Comparison of ENCODE assay signal across 10 mouse cellular contexts in genomic region chr5:67530149-67530548, GRCm38 (mm10).
DNase-seq lines count a peak whose midpoint lies in the region; ATAC-seq and TF ChIP-seq lines count a peak whose summit lies in the region.
"Had no signal": no experiment of that assay in that cellular context is flagged by ENCODE, and none has a peak within 500 bp of the region (broad histone marks: within the 10 kb centered on the region; RNA-seq: fewer than 3 reads in every experiment).

No protein-coding gene starts in this region.

- TF ChIP-seq EP300 in heart, postnatal 0 days (IDR thresholded peaks at IDR 0.05; ENCODE audit: low read depth), result no peak

- H3K36me3 ChIP-seq in heart, postnatal 0 days (replicated peaks; ENCODE audit: control insufficient read depth, insufficient read depth, low read length), result no peaks in the 10 kb centered on the region
- no peaks in the 10 kb centered on the region for H3K36me3 ChIP-seq in lung, embryonic 14.5 days (ENCODE audit: insufficient read depth)

- no peak for TF ChIP-seq POLR2A in cortical plate, adult 2 months (IDR thresholded peaks at IDR 0.05; ENCODE audit: extremely low read depth, insufficient read depth, low read length)

- no peak for DNase-seq in heart, postnatal 0 days (ENCODE audit: low spot score)
- DNase-seq in heart, postnatal 14 days, result no peak
- DNase-seq in lung, embryonic 14.5 days, result peak; percentile 66
- no peak for DNase-seq in lung, postnatal 36 days
- DNase-seq in ES-CJ7 (ENCODE audit: low read depth, low spot score), result peak; percentile 49
- no peak for DNase-seq in spleen, adult 12 weeks (ENCODE audit: low spot score)
- no peak for DNase-seq in adrenal gland, adult 18-20 months (ENCODE audit: low spot score in 2 of 2)

- no peak overlapping the region for H3K27ac ChIP-seq in heart, postnatal 0 days (ENCODE audit: low read depth)
- H3K27ac ChIP-seq in lung, embryonic 14.5 days (ENCODE audit: low read depth), result no peak overlapping the region
- H3K27ac ChIP-seq in cortical plate, adult 2 months (ENCODE audit: insufficient read depth, low read length), result no peak overlapping the region
- H3K27ac ChIP-seq: macrophage had no signal

- ATAC-seq in heart, postnatal 0 days (ENCODE audit: insufficient read depth, low read depth), result no peak
- ATAC-seq in lung, embryonic 14.5 days (ENCODE audit: insufficient read depth), result no peak

- no peak overlapping the region for H3K4me2 ChIP-seq in heart, postnatal 0 days (ENCODE audit: low read depth, low read length)
- no peak overlapping the region for H3K4me2 ChIP-seq in lung, embryonic 14.5 days
- H3K4me2 ChIP-seq: heart, embryonic 11.5 days had no signal

- TF ChIP-seq CTCF in heart, postnatal 0 days (IDR thresholded peaks at IDR 0.05; ENCODE audit: low read depth), result peak; percentile 37
- peak; percentile 57 for TF ChIP-seq CTCF in lung, embryonic 14.5 days (IDR thresholded peaks at IDR 0.05; ENCODE audit: low read depth)
- peak; percentile 54 for TF ChIP-seq CTCF in cortical plate, adult 2 months (IDR thresholded peaks at IDR 0.05; ENCODE audit: extremely low read depth, insufficient read depth, low read length)

- no peaks in the 10 kb centered on the region for H3K4me1 ChIP-seq in heart, postnatal 0 days (ENCODE audit: control insufficient read depth, insufficient read depth)
- no peaks in the 10 kb centered on the region for H3K4me1 ChIP-seq in lung, embryonic 14.5 days (ENCODE audit: insufficient read depth)
- no peaks in the 10 kb centered on the region for H3K4me1 ChIP-seq in cortical plate, adult 2 months (ENCODE audit: control insufficient read depth, insufficient read depth, low read length)

- intact Hi-C loops in heart, postnatal 14 days (cut with DNase I), result loop anchor here (5.0 to 10.0 kb wide), 2 partner anchors 482 to 585 kb away; no protein-coding TSS in a partner anchor

- no peak overlapping the region for H3K9ac ChIP-seq in heart, postnatal 0 days (replicated peaks; ENCODE audit: low read depth, low read length)
- no peak overlapping the region for H3K9ac ChIP-seq in lung, embryonic 14.5 days

- H3K9me3 ChIP-seq in heart, postnatal 0 days (replicated peaks; ENCODE audit: control insufficient read depth, low read length), result no peaks in the 10 kb centered on the region
- no peaks in the 10 kb centered on the region for H3K9me3 ChIP-seq in lung, embryonic 14.5 days (ENCODE audit: low read depth, low read length)

- no peaks in the 10 kb centered on the region for H3K27me3 ChIP-seq in heart, postnatal 0 days (ENCODE audit: control insufficient read depth, insufficient read depth, low read length)
- H3K27me3 ChIP-seq in lung, embryonic 14.5 days (ENCODE audit: insufficient read depth, low read length), result no peaks in the 10 kb centered on the region

- no peak overlapping the region for H3K4me3 ChIP-seq in heart, postnatal 0 days (ENCODE audit: low read depth, low read length)
- no peak overlapping the region for H3K4me3 ChIP-seq in lung, embryonic 14.5 days (ENCODE audit: low read depth, low read length)
- no peak overlapping the region for H3K4me3 ChIP-seq in cortical plate, adult 2 months (ENCODE audit: insufficient read depth, low read length)

- 52% methylated on average over 5 of the region's 5 CpGs for WGBS in heart, postnatal 0 days
- 47% methylated on average over 5 of the region's 5 CpGs for WGBS in lung, embryonic 14.5 days

Comparison
In these comparisons a context has a peak if more than half of its experiments do, and no peak if none do; other contexts are left out.
1. DNase-seq: peak in lung, embryonic 14.5 days (single experiment) and ES-CJ7 (single experiment); none in heart, postnatal 0 days (single experiment), heart, postnatal 14 days (0 of 2), lung, postnatal 36 days (single experiment), spleen, adult 12 weeks (single experiment) and adrenal gland, adult 18-20 months (0 of 2).
2. Peak in every context shown above with its lines, with median percentiles within 50 percentile points of each other: CTCF ChIP-seq.